Mouse (Mus musculus) liver, adult 2 months (tissue): ENCODE data around the gene Cyp4a32.

Experiments
- CTCF ChIP-seq: fragments of 200-500 bp; IDR thresholded peaks from 2 replicates; pipeline ENCODE4 v1.5.1; 2011; ENCODE audit warnings: low read depth, low read length, control low read depth
- POLR2A ChIP-seq: fragments of 200-500 bp; IDR thresholded peaks from 2 replicates; pipeline ENCODE4 v1.6.1; 2011; ENCODE audit warnings: low read length, control low read depth; ENCODE audit not compliant: insufficient read depth; ENCODE audit errors: extremely low read depth

DNA sequence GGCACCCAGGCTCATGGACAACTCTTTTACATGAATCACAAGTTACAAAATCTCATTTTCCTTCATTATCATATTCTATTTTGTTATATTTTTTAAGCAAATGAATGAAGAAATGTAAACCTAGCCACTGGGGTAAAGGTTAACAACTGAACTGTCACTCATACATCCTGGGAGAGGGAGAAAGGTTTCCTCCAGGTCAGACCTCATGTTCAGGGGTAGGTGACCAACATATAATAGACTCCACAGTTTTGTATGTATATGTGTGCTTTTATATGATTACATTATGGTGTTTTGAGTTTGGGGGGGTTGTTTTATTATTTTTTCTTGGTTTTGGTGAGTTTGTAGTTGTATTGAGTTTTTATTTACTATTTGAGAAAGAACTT lies 57.1 kb downstream of the Cyp4a32 start:
- no peak for TF ChIP-seq POLR2A
- no peak for TF ChIP-seq CTCF
